Comparison of ENCODE assay signal across 8 mouse cellular contexts in genomic region chr7:127841340-127842000, GRCm38 (mm10). TPM values are rescaled to one million over a fixed set of nuclear protein-coding genes. Genes with fewer than 3 reads are reported as not detected.
DNase-seq lines count a peak whose midpoint lies in the region; ATAC-seq lines count a peak whose summit lies in the region.

No protein-coding gene starts in this region.

- intact Hi-C loops in left cerebral cortex, postnatal 14 days (cut with DNase I) = no loop called here

- DNase-seq in adrenal gland, adult (ENCODE audit: inconsistent age in 2 of 2, low spot score in 1 of 2) = peak; percentile 96 to 97
- DNase-seq in embryo, embryonic 10.5 days (ENCODE audit: low spot score) = peak; percentile 93
- DNase-seq in gastrocnemius, postnatal 25 days = peak; percentile 95
- peak; percentile 95 for DNase-seq in intestine, embryonic 14.5 days (ENCODE audit: low spot score)
- peak; percentile 94 to 99 for DNase-seq in left cerebral cortex, postnatal 14 days (ENCODE audit: low spot score in 2 of 2)
- peak; percentile 91 for DNase-seq in mesoderm, embryonic 11.5 days (ENCODE audit: low read depth, low spot score)
- DNase-seq in right cerebral cortex, postnatal 36 days (ENCODE audit: low spot score in 2 of 2) = peak; percentile 97
- DNase-seq in yolk sac, embryonic 10.5 days (ENCODE audit: low spot score) = peak; percentile 91

- 0 out of 2 replicates have a peak, but pooled peaks cover 10% of the 10 kb centered on the region for H3K4me1 ChIP-seq in intestine, embryonic 14.5 days (replicated peaks; ENCODE audit: control insufficient read depth, insufficient read depth, low read length)

- peak; percentile 93 for ATAC-seq in intestine, embryonic 14.5 days (replicated peaks; ENCODE audit: low FRiP score, low TSS enrichment, low read depth)

- peaks cover 21% of the 10 kb centered on the region for H3K36me3 ChIP-seq in intestine, embryonic 14.5 days (ENCODE audit: control insufficient read depth, insufficient read depth, low read length)

- H3K4me2 ChIP-seq in intestine, embryonic 14.5 days (ENCODE audit: low read length) = peak overlapping the region; percentile 88

- H3K27ac ChIP-seq in intestine, embryonic 14.5 days (ENCODE audit: low read depth) = peak overlapping the region; percentile 87

- H3K27me3 ChIP-seq in intestine, embryonic 14.5 days (replicated peaks; ENCODE audit: control insufficient read depth, insufficient read depth, low read length) = no peaks in the 10 kb centered on the region

- under 1% methylated on average over 44 of the region's 46 CpGs for WGBS in intestine, embryonic 14.5 days

- H3K4me3 ChIP-seq in intestine, embryonic 14.5 days (ENCODE audit: low read depth, low read length) = peak overlapping the region; percentile 94

- H3K9ac ChIP-seq in intestine, embryonic 14.5 days (ENCODE audit: low read length) = peak overlapping the region; percentile 58

- no peaks in the 10 kb centered on the region for H3K9me3 ChIP-seq in intestine, embryonic 14.5 days (ENCODE audit: control insufficient read depth, low read length)

RNA-seq across cellular contexts. Expression of gene Stx1b, which starts 17.1 kb away (rescaled TPM):
- total RNA-seq in gastrocnemius, postnatal 25 days (2021) = 1 to 10 TPM in 1 of 2 experiments, under 1 TPM in 1; 0.64 to 1.2 TPM
- polyA plus RNA-seq in intestine, embryonic 14.5 days (2014; fragmentation: Nextera tagmentation; extraction: Ambion mirVana) = 4.9 and 6.1 TPM in 2 replicates
- total RNA-seq in left cerebral cortex, postnatal 14 days (2021) = 100 to 1,000 TPM; 401 to 404 TPM

RNA-seq across cellular contexts. Expression of gene Stx4a, which starts 17.4 kb away (rescaled TPM):
- total RNA-seq in gastrocnemius, postnatal 25 days (2021) = 10 to 100 TPM; 46.4 to 47.2 TPM
- 21.7 and 28.1 TPM in 2 replicates for polyA plus RNA-seq in intestine, embryonic 14.5 days (2014; fragmentation: Nextera tagmentation; extraction: Ambion mirVana)
- 10 to 100 TPM; 50.3 to 55.3 TPM for total RNA-seq in left cerebral cortex, postnatal 14 days (2021)

RNA-seq across cellular contexts. Expression of gene Zfp646, which starts 34.6 kb away (rescaled TPM):
- 10 to 100 TPM; 11.3 to 11.8 TPM for total RNA-seq in gastrocnemius, postnatal 25 days (2021)
- 15.0 and 16.3 TPM in 2 replicates for polyA plus RNA-seq in intestine, embryonic 14.5 days (2014; fragmentation: Nextera tagmentation; extraction: Ambion mirVana)
- total RNA-seq in left cerebral cortex, postnatal 14 days (2021) = 10 to 100 TPM; 25.0 to 25.6 TPM

RNA-seq across cellular contexts. Expression of gene Zfp668, which starts 35.2 kb away (rescaled TPM):
- 1 to 10 TPM; 2.8 to 4.5 TPM for total RNA-seq in gastrocnemius, postnatal 25 days (2021)
- polyA plus RNA-seq in intestine, embryonic 14.5 days (2014; fragmentation: Nextera tagmentation; extraction: Ambion mirVana) = 15.7 and 17.2 TPM in 2 replicates
- total RNA-seq in left cerebral cortex, postnatal 14 days (2021) = 10 to 100 TPM; 22.0 to 22.6 TPM

RNA-seq across cellular contexts. Expression of gene Hsd3b7, which starts 41.1 kb away (rescaled TPM):
- total RNA-seq in gastrocnemius, postnatal 25 days (2021) = 1 to 10 TPM; 4.4 to 9.1 TPM
- polyA plus RNA-seq in intestine, embryonic 14.5 days (2014; fragmentation: Nextera tagmentation; extraction: Ambion mirVana) = 21.6 and 22.0 TPM in 2 replicates
- total RNA-seq in left cerebral cortex, postnatal 14 days (2021) = 1 to 10 TPM; 4.8 to 6.0 TPM

Comparison
In these comparisons a context has a peak if more than half of its experiments do, and no peak if none do; other contexts are left out.
1. Peak in every context shown above with its lines: DNase-seq, ATAC-seq, H3K4me3 ChIP-seq and H3K27ac ChIP-seq.
2. RNA of gene Stx1b, which starts 17.1 kb away (total RNA-seq): 401 to 404 TPM in left cerebral cortex, postnatal 14 days; 0.64 to 1.2 TPM in gastrocnemius, postnatal 25 days; every median in the first group is over 100 times any median in the second.